In the genomic region with DNA sequence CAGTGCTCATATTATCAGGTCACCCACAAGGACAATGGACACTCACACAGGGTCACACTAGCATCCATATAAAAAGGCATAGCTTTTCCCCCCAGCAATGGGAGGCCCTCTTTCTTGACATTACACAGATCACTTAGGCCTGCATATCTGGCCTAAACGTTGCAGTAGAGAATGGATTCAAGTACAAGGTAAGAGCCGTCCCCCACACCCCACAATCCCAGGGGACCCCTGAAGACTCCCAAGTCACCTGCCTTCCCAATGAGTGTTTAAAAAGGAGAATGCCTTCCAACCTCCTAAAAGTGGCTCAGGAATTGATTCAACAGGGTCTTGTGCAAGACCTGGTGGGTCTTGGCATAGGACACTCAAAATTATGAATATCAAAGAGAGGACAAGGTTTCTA, we compare ENCODE assay signal across 27 mouse cellular contexts. TPM values are rescaled to one million over a fixed set of nuclear protein-coding genes. Genes with fewer than 3 reads are reported as not detected.
DNase-seq lines count a peak whose midpoint lies in the region; ATAC-seq lines count a peak whose summit lies in the region.
"Had no signal": no experiment of that assay in that cellular context is flagged by ENCODE, and none has a peak within 500 bp of the region (broad histone marks: within the 10 kb centered on the region; RNA-seq: fewer than 3 reads in every experiment).

No protein-coding gene starts in this region.

- no peak overlapping the region for H3K9ac ChIP-seq in heart, embryonic 12.5 days
- H3K9ac ChIP-seq in hindbrain, embryonic 13.5 days = no peak overlapping the region
- no peak overlapping the region for H3K9ac ChIP-seq in midbrain, embryonic 11.5 days (ENCODE audit: low read length)
- H3K9ac ChIP-seq in midbrain, embryonic 13.5 days (replicated peaks) = no peak overlapping the region
- H3K9ac ChIP-seq: forebrain, embryonic 13.5 days; heart, embryonic 15.5 days had no signal

- WGBS in heart, embryonic 12.5 days = 13% methylated on average over 2 of the region's 2 CpGs
- WGBS in hindbrain, embryonic 10.5 days = 10% methylated on average over 2 of the region's 2 CpGs
- WGBS in hindbrain, embryonic 13.5 days = 20% methylated on average over 2 of the region's 2 CpGs
- 6% methylated on average over 2 of the region's 2 CpGs for WGBS in midbrain, embryonic 11.5 days
- WGBS in midbrain, embryonic 13.5 days = 10% methylated on average over 2 of the region's 2 CpGs
- WGBS in embryonic facial prominence, embryonic 10.5 days = 11% methylated on average over 2 of the region's 2 CpGs

- H3K27ac ChIP-seq in heart, embryonic 12.5 days (ENCODE audit: poor library complexity, severe bottlenecking) = peak overlapping the region; percentile 28
- no peak overlapping the region for H3K27ac ChIP-seq in hindbrain, embryonic 10.5 days
- no peak overlapping the region for H3K27ac ChIP-seq in hindbrain, embryonic 13.5 days
- H3K27ac ChIP-seq in midbrain, embryonic 11.5 days (ENCODE audit: low read depth, low read length) = no peak overlapping the region
- H3K27ac ChIP-seq in midbrain, embryonic 13.5 days = no peak overlapping the region
- no peak overlapping the region for H3K27ac ChIP-seq in embryonic facial prominence, embryonic 10.5 days (replicated peaks)
- H3K27ac ChIP-seq: forebrain, embryonic 10.5 days; forebrain, embryonic 13.5 days; heart, embryonic 15.5 days had no signal

- H3K9me3 ChIP-seq in heart, embryonic 12.5 days (replicated peaks) = no peaks in the 10 kb centered on the region
- no peaks in the 10 kb centered on the region for H3K9me3 ChIP-seq in hindbrain, embryonic 10.5 days
- no peaks in the 10 kb centered on the region for H3K9me3 ChIP-seq in hindbrain, embryonic 13.5 days
- no peaks in the 10 kb centered on the region for H3K9me3 ChIP-seq in midbrain, embryonic 11.5 days (ENCODE audit: control insufficient read depth, low read length)
- H3K9me3 ChIP-seq in midbrain, embryonic 13.5 days = no peaks in the 10 kb centered on the region
- H3K9me3 ChIP-seq in embryonic facial prominence, embryonic 10.5 days = no peaks in the 10 kb centered on the region
- H3K9me3 ChIP-seq: forebrain, embryonic 10.5 days; forebrain, embryonic 13.5 days; heart, embryonic 15.5 days had no signal

- no peaks in the 10 kb centered on the region for H3K36me3 ChIP-seq in heart, embryonic 12.5 days
- no peaks in the 10 kb centered on the region for H3K36me3 ChIP-seq in hindbrain, embryonic 10.5 days
- H3K36me3 ChIP-seq in hindbrain, embryonic 13.5 days = no peaks in the 10 kb centered on the region
- H3K36me3 ChIP-seq in midbrain, embryonic 11.5 days (ENCODE audit: control insufficient read depth, insufficient read depth, low read length) = no peaks in the 10 kb centered on the region
- no peaks in the 10 kb centered on the region for H3K36me3 ChIP-seq in midbrain, embryonic 13.5 days
- H3K36me3 ChIP-seq in embryonic facial prominence, embryonic 10.5 days (replicated peaks) = no peaks in the 10 kb centered on the region
- H3K36me3 ChIP-seq: forebrain, embryonic 10.5 days; heart, embryonic 15.5 days had no signal

- peaks cover 40% of the 10 kb centered on the region for H3K4me1 ChIP-seq in heart, embryonic 12.5 days (replicated peaks)
- peaks cover 24% of the 10 kb centered on the region for H3K4me1 ChIP-seq in hindbrain, embryonic 10.5 days (replicated peaks)
- H3K4me1 ChIP-seq in hindbrain, embryonic 13.5 days (replicated peaks) = peaks cover 14% of the 10 kb centered on the region
- no peaks in the 10 kb centered on the region for H3K4me1 ChIP-seq in midbrain, embryonic 11.5 days (ENCODE audit: control insufficient read depth, insufficient read depth, low read length)
- H3K4me1 ChIP-seq in midbrain, embryonic 13.5 days (replicated peaks) = peaks cover 21% of the 10 kb centered on the region
- H3K4me1 ChIP-seq in embryonic facial prominence, embryonic 10.5 days = peaks cover 37% of the 10 kb centered on the region

- ATAC-seq in heart, embryonic 12.5 days (ENCODE audit: insufficient number of reproducible peaks, low FRiP score) = no peak
- no peak for ATAC-seq in hindbrain, embryonic 13.5 days (ENCODE audit: low FRiP score)
- no peak for ATAC-seq in midbrain, embryonic 11.5 days (ENCODE audit: low FRiP score)
- no peak for ATAC-seq in midbrain, embryonic 13.5 days
- ATAC-seq: CD4-positive, CD25-positive, alpha-beta regulatory T cell, adult 4 months; forebrain, embryonic 13.5 days; forebrain, embryonic 16.5 days; hindbrain, embryonic 16.5 days had no signal

- no peak overlapping the region for H3K4me3 ChIP-seq in heart, embryonic 12.5 days
- no peak overlapping the region for H3K4me3 ChIP-seq in hindbrain, embryonic 10.5 days
- H3K4me3 ChIP-seq in hindbrain, embryonic 13.5 days = no peak overlapping the region
- no peak overlapping the region for H3K4me3 ChIP-seq in midbrain, embryonic 11.5 days (ENCODE audit: low read depth, low read length)
- no peak overlapping the region for H3K4me3 ChIP-seq in midbrain, embryonic 13.5 days (replicated peaks)
- no peak overlapping the region for H3K4me3 ChIP-seq in embryonic facial prominence, embryonic 10.5 days
- H3K4me3 ChIP-seq: forebrain, embryonic 10.5 days; forebrain, embryonic 13.5 days; heart, embryonic 15.5 days had no signal

- no peak for DNase-seq in heart, adult 11 months
- peak; percentile 13 for DNase-seq in hindbrain, embryonic 10.5 days (ENCODE audit: low spot score)
- DNase-seq in midbrain, embryonic 11.5 days (ENCODE audit: low spot score, missing footprints) = peak; percentile 91
- no peak for DNase-seq in embryonic facial prominence, embryonic 10.5 days (ENCODE audit: low spot score)
- DNase-seq: adrenal gland, adult 2 months; adrenal gland, postnatal 14 days; cerebellum, adult 11 months; cerebellum, adult 8-10 months; cerebellum, postnatal 10 days; cerebellum, postnatal 36 days; embryo, embryonic 11 days; gastrocnemius, postnatal 10 days; gastrocnemius, postnatal 36 days; heart, postnatal 10 days; kidney, adult 18-20 months; kidney, adult 9 months had no signal

- H3K27me3 ChIP-seq in heart, embryonic 12.5 days (replicated peaks) = peaks cover 92% of the 10 kb centered on the region
- peaks cover 100% of the 10 kb centered on the region for H3K27me3 ChIP-seq in hindbrain, embryonic 10.5 days (ENCODE audit: insufficient read depth, poor library complexity, severe bottlenecking)
- peaks cover 97% of the 10 kb centered on the region for H3K27me3 ChIP-seq in hindbrain, embryonic 13.5 days
- peaks cover 99% of the 10 kb centered on the region for H3K27me3 ChIP-seq in midbrain, embryonic 11.5 days (ENCODE audit: control insufficient read depth, insufficient read depth, low read length)
- peaks cover 96% of the 10 kb centered on the region for H3K27me3 ChIP-seq in midbrain, embryonic 13.5 days
- peaks cover 100% of the 10 kb centered on the region for H3K27me3 ChIP-seq in embryonic facial prominence, embryonic 10.5 days (replicated peaks; ENCODE audit: low read depth, poor library complexity, severe bottlenecking)

- peak overlapping the region; percentile 25; the same call in 1 of the 2 replicates for H3K4me2 ChIP-seq in heart, embryonic 12.5 days
- no peak overlapping the region for H3K4me2 ChIP-seq in hindbrain, embryonic 13.5 days
- H3K4me2 ChIP-seq in midbrain, embryonic 11.5 days = no peak overlapping the region
- H3K4me2 ChIP-seq in midbrain, embryonic 13.5 days (replicated peaks) = no peak overlapping the region
- H3K4me2 ChIP-seq: forebrain, embryonic 13.5 days; heart, embryonic 15.5 days had no signal

RNA-seq across cellular contexts. Expression of a gene that starts 2.7 kb away (rescaled TPM):
- 62.0 and 66.2 TPM in 2 replicates for polyA plus RNA-seq in heart, embryonic 12.5 days (2016; fragmentation: Nextera tagmentation; extraction: Ambion mirVana)
- 0.17 and 0.50 TPM in 2 replicates for polyA plus RNA-seq in hindbrain, embryonic 10.5 days (2016; fragmentation: Nextera tagmentation; extraction: Ambion mirVana)
- polyA plus RNA-seq in hindbrain, embryonic 13.5 days (2015; fragmentation: Nextera tagmentation; extraction: Ambion mirVana) = not detected in 2 replicates
- polyA plus RNA-seq in midbrain, embryonic 11.5 days (2014; fragmentation: Nextera tagmentation; extraction: Ambion mirVana) = not detected in 2 replicates
- polyA plus RNA-seq in midbrain, embryonic 13.5 days (2015; fragmentation: Nextera tagmentation; extraction: Ambion mirVana) = not detected in 2 replicates
- 21.3 and 50.0 TPM in 2 replicates for polyA plus RNA-seq in embryonic facial prominence, embryonic 10.5 days (2016; fragmentation: Nextera tagmentation; extraction: Ambion mirVana)
- polyA plus RNA-seq: C2C12; CD4-positive, CD25-positive, alpha-beta regulatory T cell, adult 4 months; cortical plate, adult 2 months; forebrain, embryonic 10.5 days; forebrain, embryonic 13.5 days; forebrain, embryonic 16.5 days; hindbrain, embryonic 16.5 days had no signal

RNA-seq across cellular contexts. Expression of a gene that starts 33.9 kb away (rescaled TPM):
- polyA plus RNA-seq in heart, embryonic 12.5 days (2016; fragmentation: Nextera tagmentation; extraction: Ambion mirVana) = 15.0 and 17.3 TPM in 2 replicates
- 8.8 and 12.7 TPM in 2 replicates for polyA plus RNA-seq in hindbrain, embryonic 10.5 days (2016; fragmentation: Nextera tagmentation; extraction: Ambion mirVana)
- polyA plus RNA-seq in hindbrain, embryonic 13.5 days (2015; fragmentation: Nextera tagmentation; extraction: Ambion mirVana) = 7.2 and 8.4 TPM in 2 replicates
- 14.5 and 14.7 TPM in 2 replicates for polyA plus RNA-seq in midbrain, embryonic 11.5 days (2014; fragmentation: Nextera tagmentation; extraction: Ambion mirVana)
- 8.9 and 9.8 TPM in 2 replicates for polyA plus RNA-seq in midbrain, embryonic 13.5 days (2015; fragmentation: Nextera tagmentation; extraction: Ambion mirVana)
- polyA plus RNA-seq in embryonic facial prominence, embryonic 10.5 days (2016; fragmentation: Nextera tagmentation; extraction: Ambion mirVana) = 12.3 and 13.2 TPM in 2 replicates

Comparison
In these comparisons a context has a peak if more than half of its experiments do, and no peak if none do; other contexts are left out.
1. DNase-seq: peak in hindbrain, embryonic 10.5 days (single experiment) and midbrain, embryonic 11.5 days (single experiment); none in heart, adult 11 months (single experiment) and embryonic facial prominence, embryonic 10.5 days (single experiment).
2. RNA of a gene that starts 2.7 kb away (polyA plus RNA-seq): 62.0 to 66.2 TPM in heart, embryonic 12.5 days and 21.3 to 50.0 TPM in embryonic facial prominence, embryonic 10.5 days; 0.17 to 0.50 TPM in hindbrain, embryonic 10.5 days, not detected in hindbrain, embryonic 13.5 days, not detected in midbrain, embryonic 11.5 days and not detected in midbrain, embryonic 13.5 days; every median in the first group is over 10 times any median in the second.